ENCODE assay signal across 9 mouse cellular contexts in the genomic region with DNA sequence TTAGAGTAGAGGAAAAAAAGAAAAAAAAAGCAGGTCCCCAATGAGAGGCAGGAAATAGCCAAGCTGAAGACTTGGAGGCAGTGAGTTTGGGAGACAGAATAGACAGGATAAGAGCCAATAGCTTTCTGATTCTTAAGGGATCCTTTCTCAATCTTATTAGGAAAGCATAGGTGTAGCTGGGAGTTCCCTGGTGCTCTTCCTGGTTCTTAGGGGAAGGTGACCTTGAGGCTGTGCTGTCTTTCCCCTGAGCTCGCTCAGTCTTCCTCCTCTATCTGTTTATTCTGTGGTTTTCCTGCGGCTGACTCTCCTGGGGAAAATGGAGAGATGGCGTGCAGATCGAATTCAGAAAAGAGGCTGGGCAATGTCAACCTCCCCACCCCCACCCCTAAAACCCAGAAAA. TPM values are rescaled to one million over a fixed set of nuclear protein-coding genes. Genes with fewer than 3 reads are reported as not detected.
A peak's percentile ranks its signal among the peaks of the same experiment; 100 is the strongest.
DNase-seq lines count a peak whose midpoint lies in the region; ATAC-seq and TF ChIP-seq lines count a peak whose summit lies in the region.
"Had no signal": no experiment of that assay in that cellular context is flagged by ENCODE, and none has a peak within 500 bp of the region (broad histone marks: within the 10 kb centered on the region; RNA-seq: fewer than 3 reads in every experiment).

No protein-coding gene starts in this region.

- no peak for DNase-seq in lung, adult 2 months
- DNase-seq in forebrain, embryonic 11.5 days (ENCODE audit: low spot score), result no peak
- no peak for DNase-seq in limb, embryonic 10.5 days (ENCODE audit: low spot score)
- no peak for DNase-seq in left cerebral cortex, postnatal 25 days (ENCODE audit: low spot score in 2 of 2)
- no peak for DNase-seq in embryo, embryonic 9.5 days (ENCODE audit: extremely low spot score)

- peak overlapping the region; percentile 47 for H3K4me2 ChIP-seq in lung, embryonic 16.5 days (ENCODE audit: low read depth, low read length)
- peak overlapping the region; percentile 59; the same call in 1 of the 2 replicates for H3K4me2 ChIP-seq in forebrain, embryonic 11.5 days (ENCODE audit: low read depth, low read length, severe bottlenecking)
- peak overlapping the region; percentile 54 for H3K4me2 ChIP-seq in stomach, embryonic 15.5 days

- no peaks in the 10 kb centered on the region for H3K36me3 ChIP-seq in lung, embryonic 16.5 days (ENCODE audit: control insufficient read depth, insufficient read depth, low read length)
- H3K36me3 ChIP-seq in forebrain, embryonic 11.5 days (ENCODE audit: control insufficient read depth, insufficient read depth, low read length), result no peaks in the 10 kb centered on the region
- no peaks in the 10 kb centered on the region for H3K36me3 ChIP-seq in limb, embryonic 10.5 days
- H3K36me3 ChIP-seq in stomach, embryonic 15.5 days, result no peaks in the 10 kb centered on the region
- H3K36me3 ChIP-seq: liver, embryonic 15.5 days had no signal

- H3K4me1 ChIP-seq in lung, embryonic 16.5 days (replicated peaks; ENCODE audit: control insufficient read depth, insufficient read depth, low read length), result peaks cover 8% of the 10 kb centered on the region
- peaks cover 6% of the 10 kb centered on the region; the same call in 1 of the 2 replicates for H3K4me1 ChIP-seq in lung, adult 2 months (ENCODE audit: control insufficient read depth, insufficient read depth, low read length)
- H3K4me1 ChIP-seq in forebrain, embryonic 11.5 days (replicated peaks; ENCODE audit: control insufficient read depth, insufficient read depth, low read length), result peaks cover 10% of the 10 kb centered on the region; the same call in 1 of the 2 replicates
- peaks cover 28% of the 10 kb centered on the region for H3K4me1 ChIP-seq in limb, embryonic 10.5 days
- H3K4me1 ChIP-seq in stomach, embryonic 15.5 days, result peaks cover 20% of the 10 kb centered on the region; the same call in 1 of the 2 replicates

- H3K9ac ChIP-seq in lung, embryonic 16.5 days (ENCODE audit: low read length), result no peak overlapping the region
- H3K9ac ChIP-seq in forebrain, embryonic 11.5 days (ENCODE audit: low read length), result no peak overlapping the region; the same call in 1 of the 2 replicates
- no peak overlapping the region for H3K9ac ChIP-seq in stomach, embryonic 15.5 days
- H3K9ac ChIP-seq: liver, embryonic 15.5 days had no signal

- H3K4me3 ChIP-seq in lung, embryonic 16.5 days (ENCODE audit: low read length), result no peak overlapping the region
- no peak overlapping the region for H3K4me3 ChIP-seq in lung, adult 2 months (replicated peaks; ENCODE audit: extremely low read depth, low read depth, low read length)
- peak overlapping the region; percentile 30; the same call in 1 of the 2 replicates for H3K4me3 ChIP-seq in forebrain, embryonic 11.5 days (ENCODE audit: low read depth, low read length)
- H3K4me3 ChIP-seq in limb, embryonic 10.5 days, result peak overlapping the region; percentile 42
- peak overlapping the region; percentile 34 for H3K4me3 ChIP-seq in stomach, embryonic 15.5 days (replicated peaks)
- H3K4me3 ChIP-seq: liver, embryonic 15.5 days had no signal

- WGBS in lung, embryonic 16.5 days, result 1% methylated on average over 4 of the region's 4 CpGs
- 2% methylated on average over 4 of the region's 4 CpGs for WGBS in lung, adult 2 months
- 8% methylated on average over 4 of the region's 4 CpGs for WGBS in forebrain, embryonic 11.5 days
- WGBS in limb, embryonic 10.5 days, result 3% methylated on average over 4 of the region's 4 CpGs
- WGBS in stomach, embryonic 15.5 days, result 0% methylated on average over 4 of the region's 4 CpGs

- H3K9me3 ChIP-seq in lung, embryonic 16.5 days (ENCODE audit: control insufficient read depth, low read length), result no peaks in the 10 kb centered on the region
- no peaks in the 10 kb centered on the region for H3K9me3 ChIP-seq in forebrain, embryonic 11.5 days (ENCODE audit: control insufficient read depth, low read length)
- no peaks in the 10 kb centered on the region for H3K9me3 ChIP-seq in limb, embryonic 10.5 days (replicated peaks)
- no peaks in the 10 kb centered on the region for H3K9me3 ChIP-seq in stomach, embryonic 15.5 days
- H3K9me3 ChIP-seq: liver, embryonic 15.5 days had no signal

- intact Hi-C loops in left cerebral cortex, postnatal 25 days (cut with DNase I), result loop anchor here (2.0 to 5.0 kb wide), 2 partner anchors 39 to 161 kb away; no protein-coding TSS in a partner anchor

- peaks cover 22% of the 10 kb centered on the region for H3K27me3 ChIP-seq in lung, embryonic 16.5 days (ENCODE audit: control insufficient read depth, insufficient read depth, low read depth, low read length)
- peaks cover 6% of the 10 kb centered on the region; the same call in 1 of the 2 replicates for H3K27me3 ChIP-seq in forebrain, embryonic 11.5 days (ENCODE audit: control insufficient read depth, insufficient read depth, low read length)
- peaks cover 35% of the 10 kb centered on the region for H3K27me3 ChIP-seq in limb, embryonic 10.5 days (ENCODE audit: low read depth, poor library complexity, severe bottlenecking)
- peaks cover 8% of the 10 kb centered on the region; the same call in 1 of the 2 replicates for H3K27me3 ChIP-seq in stomach, embryonic 15.5 days (replicated peaks)

- no peak for TF ChIP-seq POLR2A in lung, adult 2 months (IDR thresholded peaks at IDR 0.05; ENCODE audit: borderline replicate concordance, extremely low read depth, low read depth, low read length)

- ATAC-seq in lung, embryonic 16.5 days (ENCODE audit: low read depth), result no peak
- ATAC-seq in forebrain, embryonic 11.5 days (replicated peaks; ENCODE audit: low FRiP score), result no peak
- no peak for ATAC-seq in stomach, embryonic 15.5 days (ENCODE audit: insufficient read depth, low FRiP score, low read depth)

- no peak for TF ChIP-seq CTCF in lung, adult 2 months (IDR thresholded peaks at IDR 0.05; ENCODE audit: insufficient read depth, low read length)

- H3K27ac ChIP-seq in lung, embryonic 16.5 days (ENCODE audit: low read length), result no peak overlapping the region
- no peak overlapping the region for H3K27ac ChIP-seq in forebrain, embryonic 11.5 days (ENCODE audit: low read depth, low read length)
- no peak overlapping the region for H3K27ac ChIP-seq in limb, embryonic 10.5 days
- peak overlapping the region; percentile 75 for H3K27ac ChIP-seq in stomach, embryonic 15.5 days
- H3K27ac ChIP-seq: liver, embryonic 15.5 days had no signal

RNA-seq across cellular contexts. Expression of a gene that starts 0.4 kb away (rescaled TPM):
- polyA plus RNA-seq in lung, embryonic 16.5 days (2015; fragmentation: Nextera tagmentation; extraction: Ambion mirVana), result 4.2 and 5.3 TPM in 2 replicates
- 36.4 and 55.0 TPM in 2 replicates for polyA plus RNA-seq in lung, adult 2 months (2012; rRNA removed)
- polyA plus RNA-seq in forebrain, embryonic 11.5 days (2014; fragmentation: Nextera tagmentation; extraction: Ambion mirVana), result 3.0 and 3.6 TPM in 2 replicates
- polyA plus RNA-seq in limb, embryonic 10.5 days (2016; fragmentation: Nextera tagmentation; extraction: Ambion mirVana), result 0.59 and 1.5 TPM in 2 replicates
- 157 and 165 TPM in 2 replicates for polyA plus RNA-seq in stomach, embryonic 15.5 days (2015; fragmentation: Nextera tagmentation; extraction: Ambion mirVana)
- total RNA-seq in left cerebral cortex, postnatal 25 days (2021), result 100 to 1,000 TPM; 371 to 391 TPM

RNA-seq across cellular contexts. Expression of a gene that starts 2.8 kb away (rescaled TPM):
- polyA plus RNA-seq in lung, embryonic 16.5 days (2015; fragmentation: Nextera tagmentation; extraction: Ambion mirVana), result 12.0 and 12.7 TPM in 2 replicates
- polyA plus RNA-seq in lung, adult 2 months (2012; rRNA removed), result 25.5 and 34.0 TPM in 2 replicates
- 10.7 and 11.7 TPM in 2 replicates for polyA plus RNA-seq in forebrain, embryonic 11.5 days (2014; fragmentation: Nextera tagmentation; extraction: Ambion mirVana)
- polyA plus RNA-seq in limb, embryonic 10.5 days (2016; fragmentation: Nextera tagmentation; extraction: Ambion mirVana), result 7.5 and 8.9 TPM in 2 replicates
- 16.7 and 18.1 TPM in 2 replicates for polyA plus RNA-seq in stomach, embryonic 15.5 days (2015; fragmentation: Nextera tagmentation; extraction: Ambion mirVana)
- total RNA-seq in left cerebral cortex, postnatal 25 days (2021), result 100 to 1,000 TPM; 111 to 122 TPM

RNA-seq across cellular contexts. Expression of a gene that starts 29.0 kb away (rescaled TPM):
- not detected in 2 replicates for polyA plus RNA-seq in lung, embryonic 16.5 days (2015; fragmentation: Nextera tagmentation; extraction: Ambion mirVana)
- 0.08 TPM in 1 of 2 replicates, not detected in the other for polyA plus RNA-seq in lung, adult 2 months (2012; rRNA removed)
- not detected in 2 replicates for polyA plus RNA-seq in forebrain, embryonic 11.5 days (2014; fragmentation: Nextera tagmentation; extraction: Ambion mirVana)
- not detected in 2 replicates for polyA plus RNA-seq in limb, embryonic 10.5 days (2016; fragmentation: Nextera tagmentation; extraction: Ambion mirVana)
- polyA plus RNA-seq in stomach, embryonic 15.5 days (2015; fragmentation: Nextera tagmentation; extraction: Ambion mirVana), result not detected in 2 replicates
- under 1 TPM; 0.09 to 0.62 TPM for total RNA-seq in left cerebral cortex, postnatal 25 days (2021)
- polyA plus RNA-seq: heart, embryonic 14.5 days; liver, embryonic 15.5 days had no signal

RNA-seq across cellular contexts. Expression of a gene that starts 55.6 kb away (rescaled TPM):
- 806 and 902 TPM in 2 replicates for polyA plus RNA-seq in lung, embryonic 16.5 days (2015; fragmentation: Nextera tagmentation; extraction: Ambion mirVana)
- 395 and 710 TPM in 2 replicates for polyA plus RNA-seq in lung, adult 2 months (2012; rRNA removed)
- polyA plus RNA-seq in forebrain, embryonic 11.5 days (2014; fragmentation: Nextera tagmentation; extraction: Ambion mirVana), result 407 and 435 TPM in 2 replicates
- 603 and 646 TPM in 2 replicates for polyA plus RNA-seq in limb, embryonic 10.5 days (2016; fragmentation: Nextera tagmentation; extraction: Ambion mirVana)
- polyA plus RNA-seq in stomach, embryonic 15.5 days (2015; fragmentation: Nextera tagmentation; extraction: Ambion mirVana), result 742 and 872 TPM in 2 replicates
- 100 to 1,000 TPM; 207 to 216 TPM for total RNA-seq in left cerebral cortex, postnatal 25 days (2021)

RNA-seq across cellular contexts. Expression of a gene that starts 55.6 kb away (rescaled TPM):
- polyA plus RNA-seq in lung, embryonic 16.5 days (2015; fragmentation: Nextera tagmentation; extraction: Ambion mirVana), result 1.9 and 2.0 TPM in 2 replicates
- polyA plus RNA-seq in lung, adult 2 months (2012; rRNA removed), result 1.00 and 2.0 TPM in 2 replicates
- 2.2 and 2.4 TPM in 2 replicates for polyA plus RNA-seq in forebrain, embryonic 11.5 days (2014; fragmentation: Nextera tagmentation; extraction: Ambion mirVana)
- 2.3 and 2.9 TPM in 2 replicates for polyA plus RNA-seq in limb, embryonic 10.5 days (2016; fragmentation: Nextera tagmentation; extraction: Ambion mirVana)
- polyA plus RNA-seq in stomach, embryonic 15.5 days (2015; fragmentation: Nextera tagmentation; extraction: Ambion mirVana), result 1.6 and 2.3 TPM in 2 replicates
- 1 to 10 TPM; 4.2 to 5.7 TPM for total RNA-seq in left cerebral cortex, postnatal 25 days (2021)

Comparison
In these comparisons a context has a peak if more than half of its experiments do, and no peak if none do; other contexts are left out.
1. H3K4me3 ChIP-seq: peak in forebrain, embryonic 11.5 days (single experiment), limb, embryonic 10.5 days (single experiment) and stomach, embryonic 15.5 days (single experiment); none in lung, embryonic 16.5 days (single experiment) and lung, adult 2 months (single experiment).
2. Peak in every context shown above with its lines, with median percentiles within 50 percentile points of each other: H3K4me2 ChIP-seq.